Mouse (Mus musculus) activated CD4-positive, CD25-positive, alpha-beta regulatory T cell (primary cell): ENCODE measurements around the gene Copa. TPM values are rescaled to one million over a fixed set of nuclear protein-coding genes. Genes with fewer than 3 reads are reported as not detected.

Experiments
- polyA plus RNA-seq, 2 experiments: library from polyadenylated mRNA; unstranded; fragments of 100-300 nt; shearing (Covaris generic); gene quantifications; one replicate each; pipeline ENCODE4 v1.2.1; 2017

Copa gene
- 100 to 1,000 TPM; 141 to 203 TPM for polyA plus RNA-seq

GRCm38 (mm10) chr1:172082101-172082898 is at the start of gene Copa, which contains the start of gene Ncstn:
Gene Copa (plus strand): TSS chr1:172082529.
Gene Ncstn (minus strand): TSS chr1:172082795.

GRCm38 (mm10) chr1:172057491-172057921 is 24.8 kb upstream of the Copa start, which contains the start of gene Nhlh1:
Gene Nhlh1 (minus strand): TSS chr1:172057573.

GRCm38 (mm10) chr1:172126376-172127347 is 44.3 kb downstream of the Copa start, which contains the start of gene Pex19:
Gene Pex19 (plus strand): TSS chr1:172126755.

GRCm38 (mm10) chr1:172147835-172148278 is 65.5 kb downstream of the Copa start, which contains the start of gene Dcaf8:
Gene Dcaf8 (plus strand): TSS chr1:172148084.

Other genes with a start within 250 kb of the Copa start
- 100 to 1,000 TPM; 116 to 121 TPM for gene Cd84, start 242.8 kb upstream of the Copa start, polyA plus RNA-seq
- under 1 TPM; 0.37 to 0.47 TPM for gene Gm10521, start 186.9 kb upstream of the Copa start, polyA plus RNA-seq
- 100 to 1,000 TPM; 564 to 674 TPM for gene Slamf6, start 165.0 kb upstream of the Copa start, polyA plus RNA-seq
- gene Vangl2, start 54.1 kb upstream of the Copa start, polyA plus RNA-seq = 1 to 10 TPM in 1 of 2 experiments, under 1 TPM in 1; 0.39 to 6.2 TPM
- gene Nhlh1, start 25.0 kb upstream of the Copa start, polyA plus RNA-seq = not detected
- gene Ncstn, start 266 bp downstream of the Copa start, polyA plus RNA-seq = 100 to 1,000 TPM in 1 of 2 experiments, 10 to 100 TPM in 1; 99.5 to 121 TPM
- 10 to 100 TPM; 58.1 to 61.7 TPM for gene Pex19, start 44.2 kb downstream of the Copa start, polyA plus RNA-seq
- 100 to 1,000 TPM; 103 to 111 TPM for gene Dcaf8, start 65.6 kb downstream of the Copa start, polyA plus RNA-seq
- gene Pea15a, start 124.3 kb downstream of the Copa start, polyA plus RNA-seq = 10 to 100 TPM; 40.7 to 73.2 TPM
- not detected for gene Casq1, start 137.3 kb downstream of the Copa start, polyA plus RNA-seq
- not detected for gene Atp1a4, start 175.9 kb downstream of the Copa start, polyA plus RNA-seq
- 10 to 100 TPM; 15.4 to 31.1 TPM for gene Igsf8, start 179.1 kb downstream of the Copa start, polyA plus RNA-seq
- gene Atp1a2, start 215.5 kb downstream of the Copa start, polyA plus RNA-seq = under 1 TPM; 0.17 to 0.42 TPM
- gene Kcnj9, start 246.8 kb downstream of the Copa start, polyA plus RNA-seq = not detected